Mouse (Mus musculus) fat pad, adult 2 months (tissue): ENCODE results near the gene Ddah1.

ENCODE experiments used
- DNase-seq: peaks from one replicate; pipeline ENCODE4 v3.0.0-alpha.2; 2011; ENCODE audit warnings: low read depth, low spot score; ENCODE audit errors: extremely low read depth

The Ddah1 gene

GRCm38 (mm10) chr3:145758561-145759378 is at the start of gene Ddah1:
TSS of gene Ddah1 (plus strand) at chr3:145758675.
- DNase-seq, result no peak

- DNase-seq, result no peak
These were observed 42.6 kb upstream of the Ddah1 start for GRCm38 (mm10) chr3:145715923-145716322.

GRCm38 (mm10) chr3:145719660-145720059 is 38.8 kb upstream of the Ddah1 start:
- no peak for DNase-seq

- DNase-seq, result no peak
These were observed 33.4 kb upstream of the Ddah1 start for GRCm38 (mm10) chr3:145725078-145725477.

- peak; percentile 55 for DNase-seq
These were observed 30.1 kb upstream of the Ddah1 start for GRCm38 (mm10) chr3:145728336-145728735.

- no peak for DNase-seq
These were observed 28.9 kb upstream of the Ddah1 start for GRCm38 (mm10) chr3:145729531-145729930.

- no peak for DNase-seq
These were observed 28.4 kb upstream of the Ddah1 start for GRCm38 (mm10) chr3:145730092-145730491.

- no peak for DNase-seq
These were observed 23.6 kb upstream of the Ddah1 start for GRCm38 (mm10) chr3:145734857-145735256.

GRCm38 (mm10) chr3:145736562-145736961 is 21.9 kb upstream of the Ddah1 start:
- no peak for DNase-seq

GRCm38 (mm10) chr3:145738662-145739061 is 19.8 kb upstream of the Ddah1 start:
- DNase-seq, result no peak

GRCm38 (mm10) chr3:145739904-145740303 is 18.6 kb upstream of the Ddah1 start:
- no peak for DNase-seq

- no peak for DNase-seq
These were observed 15.4 kb upstream of the Ddah1 start for GRCm38 (mm10) chr3:145743050-145743449.

GRCm38 (mm10) chr3:145743476-145744027 is 14.9 kb upstream of the Ddah1 start:
- no peak for DNase-seq

- no peak for DNase-seq
These were observed 9.8 kb upstream of the Ddah1 start for GRCm38 (mm10) chr3:145748626-145749025.

- no peak for DNase-seq
These were observed 2.0 kb upstream of the Ddah1 start for GRCm38 (mm10) chr3:145756457-145756856.

- DNase-seq, result no peak
These were observed 1.3 kb upstream of the Ddah1 start for GRCm38 (mm10) chr3:145757177-145757576.

GRCm38 (mm10) chr3:145757844-145758243 is 631 bp upstream of the Ddah1 start:
- DNase-seq, result no peak

GRCm38 (mm10) chr3:145759379-145760209 is 1.1 kb downstream of the Ddah1 start:
- DNase-seq, result no peak

- DNase-seq, result no peak
These were observed 2.1 kb downstream of the Ddah1 start for GRCm38 (mm10) chr3:145760547-145760946.

- no peak for DNase-seq
These were observed 3.2 kb downstream of the Ddah1 start for GRCm38 (mm10) chr3:145761501-145762170.
